Mouse (Mus musculus) lung, postnatal 0 days (tissue): ENCODE measurements at regions not wholly inside any gene's neighbourhood (a gene's known extent, or its start where the extent isn't known, plus 50 kb on each side); places are given as distances from the start of the nearest gene placed in this dataset.

Experiments
- CTCF ChIP-seq: IDR thresholded peaks from 2 replicates; pipeline ENCODE4 v1.5.1; 2016; ENCODE audit warnings: antibody characterized with exemption, mild to moderate bottlenecking
- EP300 ChIP-seq: IDR thresholded peaks from 2 replicates; pipeline ENCODE4 v1.6.1; 2016; ENCODE audit warnings: antibody characterized with exemption, mild to moderate bottlenecking, control low read depth

DNA sequence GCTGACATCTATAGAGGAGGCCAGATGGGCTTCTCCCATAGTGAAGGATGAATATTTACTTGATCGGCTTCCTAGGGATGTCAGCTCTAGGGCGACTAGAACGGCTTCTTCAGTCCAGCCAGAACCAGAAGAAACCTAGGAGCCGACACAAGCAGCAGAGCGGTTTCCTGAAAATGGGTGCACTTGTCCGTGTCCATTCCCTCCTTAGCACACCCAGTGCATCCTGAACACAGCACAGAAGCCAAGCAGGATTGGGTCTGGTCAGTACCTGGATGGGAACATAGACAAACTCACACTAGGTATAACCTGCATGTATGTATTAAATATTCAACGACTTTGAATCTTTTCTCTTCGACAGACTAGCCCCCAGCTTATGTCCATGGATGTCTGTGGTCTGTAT, 407.9 kb upstream of the Cdh5 start:
- no peak for TF ChIP-seq EP300
- no peak for TF ChIP-seq CTCF
